Mouse (Mus musculus) erythroblast, embryonic 14.5 days (primary cell): Measurements from ENCODE around the gene Unc50.

Experiments
- GATA1 ChIP-seq: IDR thresholded peaks from 2 replicates; pipeline ENCODE4 v1.6.1; 2012; ENCODE audit warnings: low read length, inconsistent platforms, mixed read lengths
- TAL1 ChIP-seq: IDR thresholded peaks from 3 replicates; pipeline ENCODE4 v1.6.1; 2012; ENCODE audit warnings: low read length, inconsistent platforms, mixed read lengths

DNA sequence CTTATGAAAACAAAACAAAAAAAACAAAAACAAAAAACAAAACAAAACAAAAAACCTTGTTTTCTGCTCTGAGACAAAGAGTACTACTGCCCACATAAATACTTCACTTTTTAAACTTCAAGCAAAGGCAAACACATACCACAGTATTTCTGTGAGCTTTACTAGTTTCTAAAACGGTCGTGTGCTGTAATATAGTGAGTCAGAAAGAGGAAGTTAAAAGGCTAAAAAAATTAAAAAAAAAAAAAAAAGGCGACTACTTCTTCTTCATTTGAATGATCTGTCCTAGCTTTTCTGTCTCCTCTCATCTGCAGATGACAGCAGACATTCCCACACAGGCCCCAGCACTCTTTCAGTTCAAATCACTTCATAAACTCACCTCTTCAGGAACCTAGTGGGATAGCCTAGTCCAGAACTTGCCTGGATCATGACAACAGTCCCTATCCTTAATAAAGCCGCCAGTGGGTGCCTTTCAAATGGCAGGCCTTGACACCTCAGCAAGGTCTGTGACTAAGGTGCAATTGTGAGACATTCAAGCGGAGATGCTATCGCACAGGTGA, 44.8 kb downstream of the Unc50 start:
- no peak for TF ChIP-seq TAL1
- no peak for TF ChIP-seq GATA1
